Mouse (Mus musculus) limb, embryonic 12.5 days (tissue): ENCODE measurements around the gene Akirin1. TPM values are rescaled to one million over a fixed set of nuclear protein-coding genes. Genes with fewer than 3 reads are reported as not detected.

ENCODE experiments used
- ATAC-seq: fragments of 200-750 bp; cut with Nextera tagmentation; 2 replicates; pipeline ENCODE4 v1.8.0; 2017; ENCODE audit warnings: low read depth, moderate TSS enrichment; ENCODE audit not compliant: insufficient number of reproducible peaks, insufficient read depth, low FRiP score, low TSS enrichment
- H3K27ac ChIP-seq: fragments of 300-500 bp; sonication (generic); 2 replicates; pipeline ENCODE4 v1.5.1; 2016; ENCODE audit warnings: mild to moderate bottlenecking, moderate library complexity
- H3K27me3 ChIP-seq: fragments of 300-500 bp; sonication (generic); 2 replicates; pipeline ENCODE4 v1.6.1; 2016; ENCODE audit warnings: mild to moderate bottlenecking, moderate library complexity
- H3K36me3 ChIP-seq: fragments of 300-500 bp; sonication (generic); 2 replicates; pipeline ENCODE4 v1.6.1; 2016; ENCODE audit warnings: mild to moderate bottlenecking, moderate library complexity
- H3K4me1 ChIP-seq: fragments of 300-500 bp; sonication (generic); replicated peaks from 2 replicates; pipeline ENCODE4 v1.6.1; 2016
- H3K4me2 ChIP-seq: fragments of 300-500 bp; sonication (generic); 2 replicates; pipeline ENCODE4 v1.6.1; 2016; ENCODE audit warnings: mild to moderate bottlenecking, moderate library complexity
- H3K4me3 ChIP-seq: fragments of 300-500 bp; sonication (generic); replicated peaks from 2 replicates; pipeline ENCODE4 v1.5.1; 2016; ENCODE audit warnings: mild to moderate bottlenecking
- H3K9ac ChIP-seq: fragments of 300-500 bp; sonication (generic); replicated peaks from 2 replicates; pipeline ENCODE4 v1.6.1; 2016; ENCODE audit warnings: mild to moderate bottlenecking, moderate library complexity
- H3K9me3 ChIP-seq: fragments of 300-500 bp; sonication (generic); 2 replicates; pipeline ENCODE4 v1.6.1; 2016; ENCODE audit warnings: mild to moderate bottlenecking, moderate library complexity
- WGBS: fragments of 180-500 bp; shearing (Covaris S2); methylation state at CpG from one replicate; pipeline ENCODE4 v1.1.7; 2016; 5-methylcytosine and 5-hydroxymethylcytosine counted together
- polyA plus RNA-seq: library from polyadenylated mRNA; unstranded; fragments of >200 nt; fragmentation: Nextera tagmentation; extraction: Ambion mirVana; gene quantifications from 2 replicates; pipeline ENCODE4 v1.2.1, GENCODE M21; 2016

Gene Akirin1
- polyA plus RNA-seq, 1 experiment from 2014 or later, result 67.8 TPM

DNA sequence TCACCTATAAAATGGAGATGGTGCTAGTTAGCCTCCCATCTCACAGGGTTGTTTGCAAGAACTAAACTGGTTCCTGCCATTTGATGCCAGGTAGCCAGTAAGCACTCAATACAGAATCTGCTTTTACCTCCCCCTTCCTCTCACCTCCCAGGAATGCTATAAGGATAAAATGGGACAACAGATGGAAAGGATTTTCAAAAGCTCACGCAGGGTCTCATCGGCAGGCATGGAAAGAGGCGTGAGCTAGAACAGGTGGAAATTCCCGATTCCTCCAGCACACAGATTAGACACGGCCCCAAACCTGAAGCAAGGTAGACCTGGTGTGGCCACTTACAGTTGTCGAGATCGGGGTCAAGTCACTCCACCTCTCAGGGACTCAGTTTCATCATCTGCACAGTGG is 65.1 kb downstream of the Akirin1 start:
- no peak overlapping the region for H3K9ac ChIP-seq
- H3K4me2 ChIP-seq, result no peak overlapping the region
- H3K36me3 ChIP-seq, result no peaks in the 10 kb centered on the region
- no peaks in the 10 kb centered on the region for H3K9me3 ChIP-seq
- H3K4me1 ChIP-seq, result peaks cover 15% of the 10 kb centered on the region
- WGBS, result 70% methylated on average over 7 of the region's 7 CpGs
- ATAC-seq, result no peak
- H3K27me3 ChIP-seq, result peaks cover 25% of the 10 kb centered on the region
- no peak overlapping the region for H3K4me3 ChIP-seq
- no peak overlapping the region for H3K27ac ChIP-seq

Other genes with a start within 250 kb of the Akirin1 start
- gene Macf1, start 66.0 kb downstream of the Akirin1 start, polyA plus RNA-seq, result 61.5 and 62.1 TPM in 2 replicates
- 337 and 345 TPM in 2 replicates for gene Ndufs5, start 32.1 kb downstream of the Akirin1 start, polyA plus RNA-seq
- gene Rhbdl2, start 37.5 kb upstream of the Akirin1 start, polyA plus RNA-seq, result 2.1 and 3.3 TPM in 2 replicates
- gene 4933427I04Rik, start 109.3 kb upstream of the Akirin1 start, polyA plus RNA-seq, result not detected in 2 replicates
- gene Mycbp, start 154.5 kb upstream of the Akirin1 start, polyA plus RNA-seq, result 64.0 and 65.2 TPM in 2 replicates
- gene Rragc, start 167.1 kb upstream of the Akirin1 start, polyA plus RNA-seq, result 55.1 and 58.6 TPM in 2 replicates
- gene 4930535I16Rik, start 167.7 kb upstream of the Akirin1 start, polyA plus RNA-seq, result not detected in 2 replicates